Mouse (Mus musculus) stomach, embryonic 15.5 days (tissue): ENCODE results near the gene Gm45233. TPM values are rescaled to one million over a fixed set of nuclear protein-coding genes. Genes with fewer than 3 reads are reported as not detected.

Experiments used
- microRNA-seq: library from miRNA; unstranded; fragments of <30 nt; microRNA quantifications from one replicate; pipeline ENCODE4, GENCODE M21; 2016
- polyA plus RNA-seq: library from polyadenylated mRNA; unstranded; fragments of >200 nt; fragmentation: Nextera tagmentation; extraction: Ambion mirVana; gene quantifications from 2 replicates; pipeline ENCODE4 v1.2.1, GENCODE M21; 2015

Gm45233 gene
- polyA plus RNA-seq, 1 experiment from 2014 or later = 0.96 TPM

Small RNA genes within 50 kb of the gene (microRNA-seq; reads per million reads assigned to microRNA genes)
- gene Mir7051 = 0.77 reads per million

Other genes starting within 250 kb of the Gm45233 start
- 10.4 and 10.7 TPM in 2 replicates for gene Zfp715, start 130.8 kb upstream of the Gm45233 start, polyA plus RNA-seq
- 0.37 and 0.45 TPM in 2 replicates for gene Siglecf, start 92.8 kb upstream of the Gm45233 start, polyA plus RNA-seq
- gene Siglecg, start 35.9 kb upstream of the Gm45233 start, polyA plus RNA-seq = 0.28 and 0.30 TPM in 2 replicates
- gene Lim2, start 16.5 kb upstream of the Gm45233 start, polyA plus RNA-seq = 0.15 and 0.77 TPM in 2 replicates
- 3.7 and 4.4 TPM in 2 replicates for gene Nkg7, start 7.1 kb upstream of the Gm45233 start, polyA plus RNA-seq
- gene Cldnd2, start 3.3 kb upstream of the Gm45233 start, polyA plus RNA-seq = 0.21 TPM in 1 of 2 replicates, not detected in the other
- gene Etfb, start within 50 bp of the Gm45233 start, polyA plus RNA-seq = 353 and 355 TPM in 2 replicates
- 6.0 and 7.7 TPM in 2 replicates for gene Vsig10l, start 19.0 kb downstream of the Gm45233 start, polyA plus RNA-seq
- 0.49 and 0.55 TPM in 2 replicates for gene Iglon5, start 45.9 kb downstream of the Gm45233 start, polyA plus RNA-seq
- not detected in 2 replicates for gene 4931406B18Rik, start 61.8 kb downstream of the Gm45233 start, polyA plus RNA-seq
- gene Cd33, start 100.3 kb downstream of the Gm45233 start, polyA plus RNA-seq = 2.1 and 2.3 TPM in 2 replicates
- 2.9 and 3.6 TPM in 2 replicates for gene Zfp658, start 118.1 kb downstream of the Gm45233 start, polyA plus RNA-seq
- gene Zfp719, start 135.5 kb downstream of the Gm45233 start, polyA plus RNA-seq = 10.3 and 11.3 TPM in 2 replicates
- not detected in 2 replicates for gene Zfp819, start 163.0 kb downstream of the Gm45233 start, polyA plus RNA-seq
- gene Ceacam18, start 190.6 kb downstream of the Gm45233 start, polyA plus RNA-seq = 1.1 and 2.2 TPM in 2 replicates
- gene Siglece, start 216.0 kb downstream of the Gm45233 start, polyA plus RNA-seq = 1.7 and 2.0 TPM in 2 replicates
- gene Ctu1, start 227.9 kb downstream of the Gm45233 start, polyA plus RNA-seq = 14.3 and 14.7 TPM in 2 replicates
- gene Klk14, start 246.3 kb downstream of the Gm45233 start, polyA plus RNA-seq = 0.21 TPM in 1 of 2 replicates, not detected in the other